Mouse (Mus musculus): Measurements from ENCODE around the gene Mien1. TPM values are rescaled to one million over a fixed set of nuclear protein-coding genes. Genes with fewer than 3 reads are reported as not detected.

The Mien1 gene
- polyA plus RNA-seq, 1 experiment from 2014 or later = 111 TPM

DNA sequence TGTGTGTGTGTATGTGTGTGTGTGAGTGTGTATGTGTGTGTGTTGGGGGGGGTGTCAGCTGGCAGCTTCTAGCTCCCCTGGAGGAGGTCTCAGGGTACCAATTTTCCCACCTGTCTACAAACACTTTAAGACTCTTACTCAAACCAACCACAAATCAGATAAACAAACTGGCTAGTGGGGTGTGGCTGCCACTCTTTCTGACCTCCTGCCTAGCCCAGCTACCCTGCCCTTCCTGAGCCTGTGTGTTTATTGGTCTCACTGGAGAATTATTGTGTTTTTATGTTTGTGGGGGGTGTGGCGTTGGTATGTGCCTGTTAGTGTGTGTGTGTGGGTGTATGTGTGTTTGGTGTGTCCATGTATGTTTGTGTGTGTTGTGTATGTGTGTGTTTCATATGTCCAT lies 21.7 kb downstream of the Mien1 start:
- Histone ChIP-seq H3K9ac (no peak overlapping the region), H3K27me3 (no peaks in the 10 kb centered on the region), H3K27ac (replicated peaks) (0 out of 2 replicates have a peak overlapping the region, but pooled peaks have one; percentile 39), H3K4me3 (replicated peaks) (no peak overlapping the region), H3K4me2 (replicated peaks) (no peak overlapping the region), H3K4me1 (peaks cover 49% of the 10 kb centered on the region), H3K36me3 (peaks cover 33% of the 10 kb centered on the region; the same call in 1 of the 2 replicates), H3K9me3 (replicated peaks) (no peaks in the 10 kb centered on the region)
- WGBS = 81% methylated on average over 1 of the region's 1 CpGs
- no peak for ATAC-seq (ENCODE audit: insufficient number of reproducible peaks, low FRiP score, low TSS enrichment, low read depth)

- peak overlapping the region; percentile 62 for H3K4me3 ChIP-seq (replicated peaks)
- H3K27ac ChIP-seq (replicated peaks) = 0 out of 2 replicates have a peak overlapping the region, but pooled peaks have one; percentile 97
- WGBS = 21% methylated on average over 2 of the region's 2 CpGs
- H3K4me2 ChIP-seq (replicated peaks) = peak overlapping the region; percentile 64
- no peaks in the 10 kb centered on the region for H3K27me3 ChIP-seq
- ATAC-seq (ENCODE audit: insufficient number of reproducible peaks, low FRiP score, low TSS enrichment, low read depth) = no peak
- H3K9me3 ChIP-seq (replicated peaks) = no peaks in the 10 kb centered on the region
- H3K4me1 ChIP-seq = peaks cover 65% of the 10 kb centered on the region
- H3K9ac ChIP-seq = no peak overlapping the region
- 0 out of 2 replicates have a peak, but pooled peaks cover 10% of the 10 kb centered on the region for H3K36me3 ChIP-seq
Measured at GRCm38 (mm10) chr11:98414162-98414561, 24.6 kb downstream of the Mien1 start.

- Histone ChIP-seq H3K36me3 (0 out of 2 replicates have a peak, but pooled peaks cover 6% of the 10 kb centered on the region), H3K4me3 (replicated peaks) (peak overlapping the region; percentile 62), H3K27me3 (no peaks in the 10 kb centered on the region), H3K27ac (replicated peaks) (peak overlapping the region; percentile 97; the same call in 1 of the 2 replicates), H3K4me1 (peaks cover 65% of the 10 kb centered on the region), H3K4me2 (replicated peaks) (peak overlapping the region; percentile 64), H3K9me3 (replicated peaks) (no peaks in the 10 kb centered on the region), H3K9ac (peak overlapping the region; percentile 7; the same call in 1 of the 2 replicates)
- ATAC-seq (ENCODE audit: insufficient number of reproducible peaks, low FRiP score, low TSS enrichment, low read depth) = no peak
- 16% methylated on average over 7 of the region's 7 CpGs for WGBS
Measured at GRCm38 (mm10) chr11:98413731-98414130, 25.1 kb downstream of the Mien1 start.

GRCm38 (mm10) chr11:98412797-98413301 lies 25.9 kb downstream of the Mien1 start:
- peak overlapping the region; percentile 68 for H3K9ac ChIP-seq
- peaks cover 60% of the 10 kb centered on the region for H3K4me1 ChIP-seq
- H3K9me3 ChIP-seq (replicated peaks) = no peaks in the 10 kb centered on the region
- WGBS = under 1% methylated on average over 40 of the region's 40 CpGs
- H3K27me3 ChIP-seq = no peaks in the 10 kb centered on the region
- H3K36me3 ChIP-seq = 0 out of 2 replicates have a peak, but pooled peaks cover 5% of the 10 kb centered on the region
- peak overlapping the region; percentile 97 for H3K27ac ChIP-seq (replicated peaks)
- H3K4me2 ChIP-seq (replicated peaks) = peak overlapping the region; percentile 64
- ATAC-seq (ENCODE audit: insufficient number of reproducible peaks, low FRiP score, low TSS enrichment, low read depth) = peak; percentile 55
- H3K4me3 ChIP-seq (replicated peaks) = peak overlapping the region; percentile 62

DNA sequence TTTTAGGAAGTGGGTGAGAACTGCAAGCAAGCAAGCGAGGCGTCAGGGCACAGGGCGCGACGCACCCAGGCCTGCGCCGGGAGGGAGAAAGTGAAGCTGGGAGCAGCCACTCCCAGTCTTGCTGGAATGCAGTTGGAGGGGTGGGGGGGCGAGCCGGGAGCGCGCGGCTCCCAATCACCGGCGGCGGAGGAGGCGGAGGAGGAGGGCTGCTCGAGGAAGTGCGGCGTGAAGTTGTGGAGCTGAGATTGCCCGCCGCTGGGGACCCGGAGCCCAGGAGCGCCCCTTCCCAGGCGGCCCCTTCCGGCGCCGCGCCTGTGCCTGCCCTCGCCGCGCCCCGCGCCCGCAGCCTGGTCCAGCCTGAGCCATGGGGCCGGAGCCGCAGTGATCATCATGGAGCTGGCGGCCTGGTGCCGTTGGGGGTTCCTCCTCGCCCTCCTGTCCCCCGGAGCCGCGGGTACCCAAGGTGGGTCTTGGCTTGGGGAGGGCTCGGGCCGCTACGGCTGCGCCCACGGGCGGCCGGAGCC lies 26.5 kb downstream of the Mien1 start, which contains the start of gene Erbb2:
TSS of gene Erbb2 (plus strand) at position 198 of the 524 bp plus-strand sequence.
- H3K9ac ChIP-seq = peak within 1 kb of the TSS; percentile 68
- no peaks in the 10 kb centered on the region for H3K9me3 ChIP-seq (replicated peaks)
- ATAC-seq (ENCODE audit: insufficient number of reproducible peaks, low FRiP score, low TSS enrichment, low read depth) = peak; percentile 88
- peak within 1 kb of the TSS; percentile 62 for H3K4me3 ChIP-seq (replicated peaks)
- peak within 1 kb of the TSS; percentile 97 for H3K27ac ChIP-seq (replicated peaks)
- under 1% methylated on average over 45 of the region's 49 CpGs for WGBS
- H3K27me3 ChIP-seq = no peaks in the 10 kb centered on the region
- peaks cover 59% of the 10 kb centered on the region for H3K4me1 ChIP-seq
- 0 out of 2 replicates have a peak, but pooled peaks cover 5% of the 10 kb centered on the region for H3K36me3 ChIP-seq
- H3K4me2 ChIP-seq (replicated peaks) = peak within 1 kb of the TSS; percentile 64

DNA sequence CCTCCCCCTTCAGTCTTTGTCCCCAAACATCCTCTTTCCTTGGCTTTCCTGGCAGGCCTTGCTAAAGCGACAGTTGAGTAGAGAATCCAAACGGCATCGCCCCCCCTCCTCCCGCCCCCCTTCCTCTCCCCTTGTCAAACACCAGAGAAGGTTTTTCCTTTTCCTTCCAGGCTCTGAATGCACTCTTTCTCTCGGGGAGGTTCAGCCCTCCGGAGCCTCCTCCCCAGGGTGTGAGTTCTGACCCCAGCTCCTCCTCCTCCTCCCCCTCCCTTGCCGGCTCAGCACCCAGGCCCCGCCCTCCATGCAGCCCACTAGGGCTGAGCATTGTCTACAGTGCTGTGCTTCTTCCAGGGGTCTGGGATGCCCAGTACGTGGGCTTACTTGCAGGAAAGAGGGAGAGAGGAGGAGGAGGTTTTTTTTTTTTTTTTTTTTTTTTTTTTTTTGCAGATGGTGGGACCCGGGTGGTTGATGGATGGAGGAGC lies 29.4 kb downstream of the Mien1 start:
- Histone ChIP-seq H3K9me3 (replicated peaks) (no peaks in the 10 kb centered on the region), H3K4me1 (peaks cover 41% of the 10 kb centered on the region), H3K4me2 (replicated peaks) (peak overlapping the region; percentile 37), H3K27ac (replicated peaks) (peak overlapping the region; percentile 48; the same call in 1 of the 2 replicates), H3K9ac (no peak overlapping the region), H3K4me3 (replicated peaks) (peak overlapping the region; percentile 16), H3K27me3 (no peaks in the 10 kb centered on the region), H3K36me3 (no peaks in the 10 kb centered on the region)
- ATAC-seq (ENCODE audit: insufficient number of reproducible peaks, low FRiP score, low TSS enrichment, low read depth) = peak; percentile 53
- 2% methylated on average over 10 of the region's 10 CpGs for WGBS

DNA sequence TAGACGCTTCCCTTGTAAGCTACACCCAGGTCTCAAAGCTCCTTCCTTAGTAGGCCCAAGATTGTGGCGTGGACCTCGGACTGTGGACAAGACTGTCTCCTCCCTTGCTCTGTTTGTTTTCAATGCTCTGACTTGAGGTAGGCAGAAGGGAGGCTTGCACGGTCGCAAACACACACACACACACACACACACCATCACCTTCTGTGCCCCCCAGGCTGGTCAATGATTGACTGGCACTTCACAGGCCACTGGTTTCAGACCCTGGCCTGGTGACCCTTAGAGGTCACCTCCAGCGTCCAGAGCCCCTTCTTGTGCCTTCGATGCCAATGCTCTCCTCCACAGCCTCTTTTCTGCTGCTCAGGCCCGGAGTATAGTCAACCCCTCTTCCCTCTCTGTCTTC lies 29.9 kb downstream of the Mien1 start:
- Histone ChIP-seq H3K4me2 (replicated peaks) (peak overlapping the region; percentile 37), H3K9ac (no peak overlapping the region), H3K27me3 (no peaks in the 10 kb centered on the region), H3K4me1 (peaks cover 36% of the 10 kb centered on the region), H3K4me3 (replicated peaks) (peak overlapping the region; percentile 16), H3K27ac (replicated peaks) (0 out of 2 replicates have a peak overlapping the region, but pooled peaks have one; percentile 48), H3K36me3 (no peaks in the 10 kb centered on the region), H3K9me3 (replicated peaks) (no peaks in the 10 kb centered on the region)
- 43% methylated on average over 8 of the region's 8 CpGs for WGBS
- ATAC-seq (ENCODE audit: insufficient number of reproducible peaks, low FRiP score, low TSS enrichment, low read depth) = no peak

- H3K36me3 ChIP-seq = no peaks in the 10 kb centered on the region
- H3K9me3 ChIP-seq (replicated peaks) = no peaks in the 10 kb centered on the region
- WGBS = 59% methylated on average over 6 of the region's 6 CpGs
- peaks cover 26% of the 10 kb centered on the region for H3K4me1 ChIP-seq
- H3K27me3 ChIP-seq = no peaks in the 10 kb centered on the region; the same call in 1 of the 2 replicates
- 0 out of 2 replicates have a peak overlapping the region, but pooled peaks have one; percentile 12 for H3K27ac ChIP-seq (replicated peaks)
- no peak overlapping the region for H3K4me2 ChIP-seq (replicated peaks)
- H3K4me3 ChIP-seq (replicated peaks) = no peak overlapping the region
- H3K9ac ChIP-seq = no peak overlapping the region
- no peak for ATAC-seq (ENCODE audit: insufficient number of reproducible peaks, low FRiP score, low TSS enrichment, low read depth)
Measured at GRCm38 (mm10) chr11:98406621-98407020, 32.2 kb downstream of the Mien1 start.

- no peak for ATAC-seq (ENCODE audit: insufficient number of reproducible peaks, low FRiP score, low TSS enrichment, low read depth)
- Histone ChIP-seq H3K4me3 (replicated peaks) (peak overlapping the region; percentile 70), H3K4me2 (replicated peaks) (peak overlapping the region; percentile 63), H3K9ac (peak overlapping the region; percentile 60; the same call in 1 of the 2 replicates), H3K27ac (replicated peaks) (0 out of 2 replicates have a peak overlapping the region, but pooled peaks have one; percentile 96), H3K27me3 (no peaks in the 10 kb centered on the region; the same call in 1 of the 2 replicates), H3K9me3 (replicated peaks) (no peaks in the 10 kb centered on the region), H3K4me1 (peaks cover 13% of the 10 kb centered on the region), H3K36me3 (no peaks in the 10 kb centered on the region)
- 52% methylated on average over 3 of the region's 3 CpGs for WGBS
Measured at GRCm38 (mm10) chr11:98400816-98401215, 38.0 kb downstream of the Mien1 start.

- Histone ChIP-seq H3K27me3 (no peaks in the 10 kb centered on the region; the same call in 1 of the 2 replicates), H3K4me2 (replicated peaks) (peak within 1 kb of the TSS; percentile 63), H3K27ac (replicated peaks) (peak within 1 kb of the TSS; percentile 96), H3K4me1 (peaks cover 14% of the 10 kb centered on the region), H3K36me3 (no peaks in the 10 kb centered on the region), H3K9me3 (replicated peaks) (no peaks in the 10 kb centered on the region), H3K4me3 (replicated peaks) (peak within 1 kb of the TSS; percentile 70), H3K9ac (peak within 1 kb of the TSS; percentile 60; the same call in 1 of the 2 replicates)
- WGBS = under 1% methylated on average over 40 of the region's 40 CpGs
- ATAC-seq (ENCODE audit: insufficient number of reproducible peaks, low FRiP score, low TSS enrichment, low read depth) = peak; percentile 90
Measured at GRCm38 (mm10) chr11:98400161-98400726, 38.5 kb downstream of the Mien1 start, which contains the start of gene Pgap3. Pgap3 (minus strand) TSS chr11:98400490.

- Histone ChIP-seq H3K9ac (no peak overlapping the region), H3K4me3 (replicated peaks) (no peak overlapping the region), H3K27ac (replicated peaks) (no peak overlapping the region), H3K4me2 (replicated peaks) (no peak overlapping the region), H3K4me1 (peaks cover 36% of the 10 kb centered on the region), H3K27me3 (no peaks in the 10 kb centered on the region), H3K36me3 (no peaks in the 10 kb centered on the region), H3K9me3 (replicated peaks) (no peaks in the 10 kb centered on the region)
- WGBS = 89% methylated on average over 7 of the region's 7 CpGs
- no peak for ATAC-seq (ENCODE audit: insufficient number of reproducible peaks, low FRiP score, low TSS enrichment, low read depth)
Measured at GRCm38 (mm10) chr11:98397946-98398345, 40.8 kb downstream of the Mien1 start.

Data from embryonic facial prominence, embryonic 15.5 days (tissue).